Mouse (Mus musculus) forebrain, embryonic 10.5 days (tissue): ENCODE data around the gene Tex14. TPM values are rescaled to one million over a fixed set of nuclear protein-coding genes. Genes with fewer than 3 reads are reported as not detected.
"Not testable (repeated sequence)": the region's sequence is repeated elsewhere in the genome, so short reads cannot be mapped to it uniquely, and the experiment has no call there.

Experiments used
- DNase-seq: peaks from one replicate; pipeline ENCODE4 v3.0.0-alpha.2; 2017; ENCODE audit warnings: low spot score; ENCODE audit errors: extremely low spot score
- H3K27ac ChIP-seq: fragments of 300-500 bp; sonication (generic); 2 replicates; pipeline ENCODE4 v1.5.1; 2016; ENCODE audit warnings: mild to moderate bottlenecking
- H3K27me3 ChIP-seq: fragments of 300-500 bp; sonication (generic); 2 replicates; pipeline ENCODE4 v1.6.1; 2016; ENCODE audit warnings: mild to moderate bottlenecking; ENCODE audit not compliant: poor library complexity, severe bottlenecking
- H3K36me3 ChIP-seq: fragments of 300-500 bp; sonication (generic); replicated peaks from 2 replicates; pipeline ENCODE4 v1.6.1; 2016; ENCODE audit warnings: mild to moderate bottlenecking, moderate library complexity
- H3K4me1 ChIP-seq: fragments of 300-500 bp; sonication (generic); 2 replicates; pipeline ENCODE4 v1.6.1; 2016
- H3K4me3 ChIP-seq: fragments of 300-500 bp; sonication (generic); 2 replicates; pipeline ENCODE4 v1.5.1; 2016; ENCODE audit warnings: mild to moderate bottlenecking, moderate library complexity
- H3K9me3 ChIP-seq: fragments of 300-500 bp; sonication (generic); 2 replicates; pipeline ENCODE4 v1.6.1; 2016; ENCODE audit warnings: mild to moderate bottlenecking, moderate library complexity
- WGBS: fragments of 180-500 bp; shearing (Covaris S2); methylation state at CpG from one replicate; pipeline ENCODE4 v1.1.7; 2016; 5-methylcytosine and 5-hydroxymethylcytosine counted together
- polyA plus RNA-seq: library from polyadenylated mRNA; unstranded; fragments of >200 nt; fragmentation: Nextera tagmentation; extraction: Ambion mirVana; gene quantifications from 2 replicates; pipeline ENCODE4 v1.2.1, GENCODE M21; 2016

Tex14 gene
- polyA plus RNA-seq, 1 experiment from 2014 or later: not detected

- 9% methylated on average over 16 of the region's 16 CpGs for WGBS
- peaks cover 13% of the 10 kb centered on the region for H3K27me3 ChIP-seq
- no peak for DNase-seq
- no peak overlapping the region for H3K27ac ChIP-seq
- H3K36me3 ChIP-seq: no peaks in the 10 kb centered on the region
- H3K4me3 ChIP-seq: no peak overlapping the region
- no peaks in the 10 kb centered on the region for H3K9me3 ChIP-seq
- H3K4me1 ChIP-seq: peaks cover 30% of the 10 kb centered on the region
These were observed 40.0 kb downstream of the Tex14 start for GRCm38 (mm10) chr11:87444735-87445428.

DNA sequence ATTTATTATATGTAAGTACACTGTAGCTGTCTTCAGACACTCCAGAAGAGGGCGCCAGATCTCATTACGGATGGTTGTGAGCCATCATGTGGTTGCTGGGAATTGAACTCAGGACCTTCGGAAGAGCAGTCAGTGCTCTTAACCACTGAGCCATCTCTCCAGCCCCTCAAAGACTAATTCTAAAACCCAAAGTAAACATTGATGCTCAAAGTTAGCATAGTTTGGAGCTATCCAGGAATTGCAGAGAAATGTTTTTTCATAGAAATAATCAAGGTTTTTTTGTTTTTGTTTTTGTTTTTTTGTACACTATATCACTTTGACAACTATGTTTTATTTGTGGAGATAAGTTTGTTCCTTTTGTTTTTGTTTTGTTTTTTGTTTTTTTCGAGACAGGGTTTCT, 40.7 kb downstream of the Tex14 start:
- H3K9me3 ChIP-seq, DNase-seq, H3K4me3 ChIP-seq, H3K27ac ChIP-seq, H3K36me3 ChIP-seq: not testable (repeated sequence)
- H3K27me3 ChIP-seq: peaks cover 13% of the 10 kb centered on the region
- peaks cover 23% of the 10 kb centered on the region for H3K4me1 ChIP-seq
- WGBS: 51% methylated on average over 4 of the region's 4 CpGs

- Histone ChIP-seq H3K4me3 (no peak overlapping the region), H3K9me3 (no peaks in the 10 kb centered on the region), H3K36me3 (no peaks in the 10 kb centered on the region), H3K27ac (no peak overlapping the region), H3K4me1 (peaks cover 17% of the 10 kb centered on the region), H3K27me3 (peaks cover 12% of the 10 kb centered on the region)
- WGBS: 89% methylated on average over 3 of the region's 3 CpGs
- DNase-seq: no peak
These were observed 41.3 kb downstream of the Tex14 start for GRCm38 (mm10) chr11:87446159-87446558.

- Histone ChIP-seq H3K9me3 (no peaks in the 10 kb centered on the region), H3K27me3 (no peaks in the 10 kb centered on the region), H3K4me3 (no peak overlapping the region), H3K36me3 (no peaks in the 10 kb centered on the region), H3K27ac (no peak overlapping the region), H3K4me1 (peaks cover 13% of the 10 kb centered on the region)
- DNase-seq: no peak
These were observed 42.6 kb downstream of the Tex14 start for GRCm38 (mm10) chr11:87447429-87447828.

- not testable (repeated sequence) for H3K9me3 ChIP-seq, H3K27me3 ChIP-seq, H3K36me3 ChIP-seq
- H3K4me1 ChIP-seq: peaks cover 13% of the 10 kb centered on the region
- peak overlapping the region; percentile 48 for H3K4me3 ChIP-seq
- peak overlapping the region; percentile 81 for H3K27ac ChIP-seq
- peak; percentile 75 for DNase-seq
- under 1% methylated on average over 32 of the region's 34 CpGs for WGBS
These were observed 43.2 kb downstream of the Tex14 start for GRCm38 (mm10) chr11:87448081-87448475.

- peak; percentile 76 for DNase-seq
- not testable (repeated sequence) for H3K4me3 ChIP-seq, H3K27me3 ChIP-seq, H3K36me3 ChIP-seq, H3K9me3 ChIP-seq
- H3K4me1 ChIP-seq: peaks cover 19% of the 10 kb centered on the region
- whole genome bisulfite sequencing: 0% methylated on average over 6 of the region's 32 CpGs
- peak overlapping the region; percentile 81 for H3K27ac ChIP-seq
These were observed 43.8 kb downstream of the Tex14 start for GRCm38 (mm10) chr11:87448476-87449199.

DNA sequence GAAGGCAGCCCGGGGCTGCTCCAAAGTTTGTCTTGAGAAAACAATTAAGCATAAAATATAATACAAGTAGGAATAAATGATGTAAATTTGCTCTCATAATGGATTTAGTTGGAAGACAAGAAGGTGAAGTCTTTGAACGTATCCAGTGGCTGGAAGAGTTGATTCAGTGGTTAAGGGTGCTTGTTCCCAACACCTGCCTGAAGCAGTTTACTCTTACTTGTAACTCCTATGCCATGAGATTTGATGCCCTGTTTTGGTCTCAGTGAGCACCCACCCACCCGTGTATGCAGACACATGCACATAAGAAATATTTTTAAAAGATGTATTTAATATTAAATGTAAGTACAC, 44.3 kb downstream of the Tex14 start:
- no peaks in the 10 kb centered on the region for H3K27me3 ChIP-seq
- H3K4me1 ChIP-seq: peaks cover 21% of the 10 kb centered on the region
- H3K9me3 ChIP-seq: no peaks in the 10 kb centered on the region
- DNase-seq: no peak
- no peak overlapping the region for H3K27ac ChIP-seq
- H3K36me3 ChIP-seq: no peaks in the 10 kb centered on the region
- 20% methylated on average over 3 of the region's 3 CpGs for WGBS
- H3K4me3 ChIP-seq: no peak overlapping the region

- H3K4me3 ChIP-seq, H3K27ac ChIP-seq, H3K9me3 ChIP-seq, H3K36me3 ChIP-seq, DNase-seq, H3K27me3 ChIP-seq: not testable (repeated sequence)
- peaks cover 17% of the 10 kb centered on the region for H3K4me1 ChIP-seq
- 59% methylated on average over 5 of the region's 5 CpGs for WGBS
These were observed 45.0 kb downstream of the Tex14 start for GRCm38 (mm10) chr11:87449847-87450246.

- H3K27me3 ChIP-seq, H3K4me3 ChIP-seq, H3K36me3 ChIP-seq, H3K9me3 ChIP-seq, DNase-seq: not testable (repeated sequence)
- WGBS: 84% methylated on average over 8 of the region's 8 CpGs
- H3K27ac ChIP-seq: 0 out of 2 replicates have a peak overlapping the region, but pooled peaks have one; percentile 48
- H3K4me1 ChIP-seq: peaks cover 13% of the 10 kb centered on the region
These were observed 47.9 kb downstream of the Tex14 start for GRCm38 (mm10) chr11:87452779-87453178.

DNA sequence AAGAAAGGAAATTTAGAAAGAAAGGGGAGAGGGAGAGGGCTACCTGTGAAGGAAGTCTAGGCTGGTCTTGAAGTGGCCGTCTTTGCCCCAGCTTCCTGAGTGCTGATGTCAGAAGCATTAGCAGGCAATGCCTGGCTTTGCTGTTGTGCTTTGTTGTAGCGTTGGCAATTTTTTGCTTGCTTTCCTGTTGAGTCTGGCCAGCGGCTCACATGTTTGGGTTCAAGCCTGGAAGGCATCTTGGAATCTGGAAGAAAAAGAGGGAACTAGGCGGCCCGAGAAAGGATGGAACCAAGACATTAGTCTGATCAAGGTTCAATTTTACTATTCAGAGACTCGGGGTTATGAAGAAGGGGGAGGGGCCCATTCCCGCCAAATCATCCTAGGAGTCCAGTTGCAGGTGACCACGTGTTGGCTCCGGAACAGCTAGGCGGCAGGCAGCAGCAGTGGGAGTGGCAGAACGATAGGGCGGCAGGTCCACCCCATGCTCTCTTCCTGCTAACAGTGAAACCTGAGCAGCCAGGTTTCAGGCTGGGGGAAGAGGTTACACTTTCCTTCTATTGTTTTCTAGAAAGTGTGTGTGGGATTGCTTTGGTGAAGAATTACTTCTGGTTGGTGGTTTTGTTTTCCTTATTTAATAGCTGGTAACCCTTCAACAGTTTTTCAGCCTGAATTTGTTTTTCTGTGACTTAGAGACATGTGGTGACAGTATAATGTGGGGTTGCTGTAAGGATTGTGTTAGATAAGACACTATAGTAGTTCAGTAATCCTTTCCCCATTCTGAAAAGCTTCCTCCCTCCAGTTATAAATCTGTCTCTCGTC, 48.6 kb downstream of the Tex14 start:
- DNase-seq: no peak
- H3K27ac ChIP-seq: peak overlapping the region; percentile 48; the same call in 1 of the 2 replicates
- 26% methylated on average over 13 of the region's 13 CpGs for WGBS

DNA sequence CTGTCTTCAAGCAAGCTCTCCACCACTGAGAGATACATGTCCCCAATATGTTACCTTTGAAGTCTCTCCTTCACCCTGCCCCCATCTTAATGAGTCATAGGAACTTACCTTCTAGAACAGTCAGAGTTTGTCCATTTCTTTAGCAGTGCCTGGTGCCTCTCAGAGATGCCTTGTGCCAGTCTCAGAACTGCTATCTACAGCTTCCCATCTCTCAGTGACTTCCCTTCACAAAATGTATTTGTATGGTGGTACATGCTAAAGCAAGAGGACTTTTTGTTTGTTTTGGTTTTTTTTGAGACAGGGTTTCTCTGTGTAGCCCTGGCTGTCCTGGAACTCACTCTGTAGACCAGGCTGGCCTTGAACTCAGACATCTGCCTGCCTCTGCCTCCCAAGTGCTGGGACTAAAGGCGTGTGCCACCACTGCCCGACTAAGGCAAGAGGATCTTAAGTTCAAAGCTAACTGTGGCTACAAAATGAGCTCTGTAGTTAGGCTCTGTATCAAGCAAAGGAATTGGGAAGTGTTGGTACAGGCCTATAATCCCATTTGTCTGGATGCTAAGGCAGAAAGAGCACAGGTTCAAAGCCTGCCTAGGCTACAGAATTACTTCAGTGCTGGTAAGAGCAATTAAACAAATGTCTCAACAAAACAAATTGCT, 49.3 kb downstream of the Tex14 start:
- WGBS: 85% methylated on average over 2 of the region's 2 CpGs
- Histone ChIP-seq H3K4me3 (no peak overlapping the region), H3K27me3 (no peaks in the 10 kb centered on the region), H3K9me3 (no peaks in the 10 kb centered on the region), H3K36me3 (no peaks in the 10 kb centered on the region), H3K4me1 (peaks cover 12% of the 10 kb centered on the region), H3K27ac (no peak overlapping the region)
- no peak for DNase-seq

More for the DNA sequence above, 48.6 kb downstream of the Tex14 start:
- Histone ChIP-seq H3K27me3 (no peaks in the 10 kb centered on the region), H3K36me3 (no peaks in the 10 kb centered on the region), H3K9me3 (no peaks in the 10 kb centered on the region), H3K4me1 (peaks cover 13% of the 10 kb centered on the region), H3K4me3 (no peak overlapping the region)

DNA sequence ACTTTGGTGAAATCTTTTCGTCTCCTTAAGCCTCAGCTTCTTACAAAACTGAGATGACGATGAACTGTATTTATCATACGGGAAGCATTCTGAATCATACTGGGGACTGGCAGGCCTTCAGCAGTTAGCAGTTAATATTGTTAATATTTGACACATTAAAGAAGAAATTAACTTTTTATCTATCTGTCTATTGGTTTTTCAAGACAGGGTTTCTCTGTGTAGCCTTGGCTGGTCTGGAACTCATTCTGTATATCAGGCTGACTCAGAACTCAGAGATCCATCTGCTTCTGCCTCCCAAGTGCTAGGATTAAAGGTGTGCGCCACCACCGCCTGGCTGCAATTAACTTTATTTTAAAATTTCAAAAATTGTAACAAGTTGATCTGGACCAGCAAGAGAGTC, 50.7 kb downstream of the Tex14 start:
- H3K36me3 ChIP-seq: no peaks in the 10 kb centered on the region
- no peaks in the 10 kb centered on the region for H3K9me3 ChIP-seq
- peaks cover 10% of the 10 kb centered on the region for H3K4me1 ChIP-seq
- H3K27ac ChIP-seq: no peak overlapping the region
- H3K4me3 ChIP-seq: no peak overlapping the region
- 97% methylated on average over 5 of the region's 5 CpGs for WGBS
- no peak for DNase-seq
- no peaks in the 10 kb centered on the region for H3K27me3 ChIP-seq
